Mouse (Mus musculus) cerebellum, postnatal 25 days (tissue): ENCODE measurements around the gene Gjb4.
A peak's percentile ranks its signal among the peaks of the same experiment; 100 is the strongest.

ENCODE experiments used
- DNase-seq, 2 experiments: peaks; one replicate each; pipeline ENCODE4 v3.0.0; 2021; ENCODE audit warnings: mixed read lengths in 2 of 2

Gjb4 gene

DNA sequence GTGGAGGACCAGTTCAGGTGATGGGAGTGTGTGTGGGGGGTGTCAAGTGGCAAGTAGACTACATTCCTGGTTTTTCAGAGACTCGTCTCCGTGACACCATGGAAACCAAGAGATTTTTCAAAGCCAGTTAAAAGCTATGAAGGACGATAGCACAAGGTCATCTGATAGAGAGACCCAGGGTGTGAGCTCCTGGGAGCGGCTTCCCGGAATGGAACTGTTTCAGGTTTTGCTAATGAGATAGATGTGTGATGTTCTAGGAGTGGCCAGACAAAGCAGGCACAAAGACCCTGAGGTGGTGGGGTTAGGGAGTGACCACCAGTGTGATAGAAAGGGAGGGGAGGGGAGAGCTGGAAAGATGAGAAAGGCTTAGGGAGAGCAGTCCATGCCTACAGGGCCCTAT is 8.9 kb downstream of the Gjb4 start:
- DNase-seq = no peak

DNA sequence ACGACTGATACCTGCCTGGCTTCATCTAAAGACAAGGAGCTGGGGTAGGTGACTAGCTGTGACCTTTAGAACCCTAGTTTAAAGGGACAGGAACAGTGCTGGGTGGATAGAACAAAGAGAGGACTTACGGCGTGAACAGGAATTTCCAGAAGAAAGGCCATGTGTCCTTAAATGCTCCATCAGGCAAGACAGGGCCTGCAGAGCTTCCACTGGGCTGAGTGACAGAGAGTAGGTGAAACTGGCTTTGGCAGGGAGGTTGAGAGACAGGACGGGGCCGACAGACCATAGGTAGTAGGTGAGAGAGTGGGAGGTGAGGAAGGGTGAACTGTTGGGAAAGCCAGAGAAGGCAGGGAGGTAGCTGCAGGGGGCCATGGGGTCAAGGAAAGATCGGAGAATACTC is 12.5 kb downstream of the Gjb4 start:
- DNase-seq = no peak

DNA sequence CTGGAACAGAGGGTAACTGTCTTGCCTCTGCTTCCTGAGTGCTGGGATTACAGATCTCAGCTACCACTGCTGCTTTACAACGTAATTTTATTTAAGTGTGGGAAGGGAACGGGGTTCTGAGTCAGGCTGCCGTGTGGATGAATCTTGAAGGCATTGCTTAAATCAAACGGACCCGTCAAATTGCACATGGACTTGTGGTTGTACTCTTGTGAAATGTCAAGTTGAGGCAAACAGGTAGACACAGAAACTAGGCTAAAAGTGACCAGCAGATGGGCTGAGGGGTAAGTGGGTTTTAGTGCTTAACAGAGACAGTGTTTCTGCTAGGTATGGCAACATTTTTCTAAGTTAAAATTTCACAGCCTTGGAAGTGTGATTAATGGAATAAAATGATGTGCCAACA is 16.2 kb downstream of the Gjb4 start:
- no peak for DNase-seq

DNA sequence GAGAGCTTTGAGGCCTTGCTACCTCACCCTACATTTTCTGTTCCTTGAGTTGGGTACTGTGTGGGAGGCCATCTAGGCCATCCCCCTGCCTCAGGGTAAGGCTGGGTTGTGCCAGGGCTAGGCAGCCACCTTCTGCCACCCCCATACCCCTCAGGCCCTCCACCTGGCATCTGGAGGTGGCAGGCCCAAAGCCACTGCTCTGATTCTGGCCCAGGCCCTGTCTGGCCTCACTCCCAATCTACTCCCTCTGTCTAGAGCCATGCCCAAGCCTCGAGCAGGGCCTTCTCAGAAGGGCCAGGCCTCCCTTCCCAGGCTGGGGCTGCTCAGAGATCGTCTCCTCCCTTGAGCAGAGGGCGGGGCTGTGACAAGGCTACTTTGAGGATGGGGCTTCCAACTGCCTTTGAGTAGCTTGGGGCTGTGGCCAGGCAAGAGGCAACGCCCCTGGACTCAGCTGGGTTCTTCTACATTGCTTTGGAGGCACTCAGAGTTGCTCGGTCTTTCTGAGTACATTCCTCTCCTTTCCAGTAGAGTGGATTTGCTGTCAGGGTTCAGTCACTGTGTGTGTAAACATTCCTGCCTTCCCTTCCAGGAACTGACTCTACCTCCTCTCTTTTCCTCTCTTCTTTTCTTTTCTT is 18.9 kb downstream of the Gjb4 start:
- no peak for DNase-seq

DNA sequence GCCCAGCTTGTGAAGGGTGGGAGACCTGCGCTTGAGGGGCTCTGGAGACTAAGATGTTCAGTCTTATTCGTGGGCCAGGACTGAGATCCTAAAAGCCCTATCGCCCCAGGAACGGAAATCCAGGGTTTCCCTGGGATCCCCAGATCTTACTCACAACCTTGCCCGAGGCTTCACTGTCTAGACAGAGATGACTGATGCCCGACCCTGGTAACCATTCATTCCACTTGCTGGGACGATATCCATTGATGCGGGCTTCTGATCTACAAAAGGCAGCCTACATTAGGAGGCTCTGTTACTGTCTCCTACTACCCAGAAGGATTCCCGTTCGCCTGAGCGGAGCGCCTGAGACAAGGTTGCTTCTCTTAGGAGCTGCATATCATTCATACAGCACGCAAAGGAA is 22.7 kb downstream of the Gjb4 start:
- no peak for DNase-seq

DNA sequence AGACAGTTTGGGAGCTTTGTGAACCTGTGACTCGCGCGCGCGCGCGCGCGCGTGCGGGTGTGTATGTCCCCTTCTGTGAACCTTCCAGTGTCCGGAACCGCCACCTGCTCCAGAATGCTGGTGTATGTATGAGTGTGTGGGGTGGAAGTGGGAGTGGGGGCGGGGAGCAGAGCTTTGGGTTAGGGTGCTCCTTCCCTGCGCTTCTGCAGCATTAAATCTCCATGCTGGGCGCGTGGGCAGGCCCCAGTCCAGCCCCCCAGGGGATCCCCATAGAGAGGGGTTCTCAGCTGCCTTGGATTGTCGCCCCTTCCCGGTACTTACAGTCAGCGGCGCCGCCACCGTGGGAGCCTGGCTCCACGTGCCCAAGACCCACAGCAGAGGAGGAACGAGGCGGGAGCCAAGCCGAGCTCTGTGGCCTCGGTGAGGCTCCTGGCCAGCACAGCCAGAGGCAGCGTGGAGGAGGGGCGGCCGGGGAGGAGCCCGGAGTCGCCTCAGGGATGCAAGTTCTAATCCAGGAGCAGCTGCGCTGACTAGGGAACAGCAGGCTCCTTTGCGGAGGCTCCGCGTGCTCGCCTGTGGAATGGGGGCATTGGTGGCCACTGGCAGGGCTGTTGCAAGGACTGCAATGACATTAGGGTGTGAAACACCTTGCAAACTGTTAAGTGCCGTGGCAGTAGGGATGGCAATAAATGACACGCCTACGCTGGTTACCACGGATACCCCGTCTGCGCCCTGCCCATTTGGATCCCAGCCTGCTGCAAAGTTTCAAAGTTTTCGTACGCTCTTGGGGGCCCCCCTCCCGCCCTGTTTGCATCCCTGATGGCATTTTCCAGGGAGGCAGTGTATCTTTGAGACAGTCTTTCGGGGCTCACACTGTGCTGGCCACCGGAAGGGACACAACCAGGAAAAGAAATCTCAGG is 23.4 kb downstream of the Gjb4 start, which contains the start of gene Gjb3:
Gjb3 (minus strand) TSS at position 664 of the 920 bp plus-strand sequence.
- peak in 1 of 2 experiments; percentile 26 for DNase-seq

DNA sequence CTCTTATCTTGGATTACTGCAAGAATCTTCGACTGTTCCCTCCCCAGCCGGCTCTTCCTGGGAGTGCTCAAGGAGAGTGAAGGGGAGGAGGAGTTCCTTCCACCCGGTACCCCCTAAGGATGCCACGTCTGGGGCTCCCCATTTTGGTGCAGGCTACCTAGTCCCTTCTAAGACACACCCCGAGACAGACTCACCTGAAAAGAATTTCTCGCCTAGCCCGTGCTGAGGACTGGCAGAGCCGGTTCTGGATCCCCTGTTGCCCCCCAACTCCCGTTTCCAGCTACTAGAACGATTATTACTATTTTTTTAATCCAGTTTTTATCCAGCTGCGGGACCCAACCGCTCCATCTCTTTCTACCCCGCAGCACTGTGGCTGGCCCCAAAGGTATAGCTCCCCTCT is 24.1 kb downstream of the Gjb4 start:
- no peak for DNase-seq

DNA sequence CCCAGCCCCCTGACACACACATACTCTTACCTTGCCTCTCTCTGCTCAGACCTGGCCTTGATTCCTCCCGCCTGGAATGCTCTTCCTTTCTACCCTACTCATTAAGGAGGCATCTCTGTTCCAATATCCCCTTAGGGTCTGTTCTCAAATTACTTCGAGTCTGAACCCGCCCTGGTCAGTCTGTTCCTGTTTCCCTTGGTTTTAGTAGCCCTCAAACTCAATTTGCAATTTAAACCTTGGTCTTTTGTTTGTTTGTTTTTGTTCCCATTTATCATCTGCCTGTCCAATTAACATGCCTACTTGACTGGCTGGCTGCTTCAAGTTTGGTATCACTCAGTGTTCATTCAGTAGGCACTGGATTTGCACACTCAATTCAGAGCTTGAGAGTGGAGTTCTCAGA is 24.8 kb downstream of the Gjb4 start:
- DNase-seq = no peak

DNA sequence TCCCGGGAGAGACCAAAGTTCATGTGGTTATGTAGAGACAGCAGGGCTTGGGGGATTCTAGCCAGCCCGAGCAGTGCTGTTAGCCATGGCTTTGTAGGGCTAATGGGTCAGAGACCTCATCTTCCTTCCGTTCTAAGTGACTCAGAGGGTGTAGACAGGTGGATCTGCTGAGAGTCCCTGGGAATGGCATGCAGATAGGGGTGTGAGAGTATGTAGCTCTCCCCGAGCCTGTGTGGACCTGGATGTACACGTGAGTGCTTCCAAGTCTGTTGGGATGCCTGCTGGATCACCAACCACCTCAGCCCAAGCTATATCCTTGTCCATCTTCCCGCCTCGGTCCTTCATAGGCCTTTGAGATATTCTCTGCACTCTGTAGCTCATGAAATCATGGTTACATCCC is 25.5 kb downstream of the Gjb4 start:
- DNase-seq = no peak

DNA sequence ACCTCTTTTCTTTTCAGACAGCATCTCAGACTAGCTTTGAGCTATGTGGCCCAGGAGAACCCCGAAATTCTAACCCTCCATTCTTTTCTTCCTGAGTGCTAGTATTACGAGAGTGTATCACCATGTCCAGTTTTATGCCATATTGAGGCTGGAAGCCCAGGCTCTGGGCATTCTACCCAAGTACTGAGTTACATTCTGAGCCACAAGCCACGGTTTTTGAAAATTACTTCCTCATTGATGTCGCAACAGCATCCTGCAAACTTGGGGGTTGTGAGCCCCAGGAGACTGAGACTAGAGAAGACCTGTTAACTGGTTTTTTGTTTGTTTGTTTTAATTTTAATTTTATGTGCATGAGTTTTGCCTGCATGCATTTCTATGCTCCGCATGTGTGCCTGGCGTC is 26.1 kb downstream of the Gjb4 start:
- DNase-seq = no peak

DNA sequence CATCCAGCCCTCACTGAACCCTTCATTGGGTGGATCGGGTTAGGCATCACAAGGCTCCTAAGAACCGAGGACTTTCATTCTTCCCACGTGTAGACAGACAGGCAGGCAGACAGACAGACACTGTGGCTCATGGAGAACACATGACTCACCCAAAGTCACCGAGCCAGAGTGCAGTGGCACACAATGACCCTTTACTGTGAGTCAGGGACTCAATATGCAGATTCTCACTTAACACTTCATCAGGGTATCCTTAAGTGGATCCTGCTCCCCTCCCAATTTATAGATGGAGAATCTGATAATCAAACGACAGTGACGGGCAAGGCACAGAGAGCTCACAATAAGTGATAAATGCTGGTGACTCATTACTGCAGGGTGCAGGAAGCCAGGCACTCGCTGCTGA is 26.6 kb downstream of the Gjb4 start:
- no peak for DNase-seq

DNA sequence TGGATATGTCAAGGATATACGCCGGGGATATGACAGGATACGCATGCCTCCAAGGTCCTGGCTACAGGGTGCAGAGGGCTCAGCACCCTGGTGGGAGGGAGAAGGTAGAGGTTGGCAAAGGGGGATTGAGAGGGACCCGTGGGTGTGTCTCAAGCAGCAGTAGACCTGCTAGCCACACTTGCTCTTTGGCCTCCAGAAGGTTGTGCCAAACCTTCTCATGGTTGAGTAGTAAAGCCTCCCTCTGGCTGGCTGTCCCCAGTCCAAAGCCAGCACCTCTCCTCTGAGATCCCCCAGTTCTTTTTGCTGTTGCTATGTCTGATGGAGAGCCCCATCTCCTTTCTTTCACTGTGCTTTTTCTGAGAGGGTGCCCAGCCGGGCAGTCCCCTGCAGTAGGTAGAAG is 28.6 kb downstream of the Gjb4 start:
- no peak for DNase-seq

DNA sequence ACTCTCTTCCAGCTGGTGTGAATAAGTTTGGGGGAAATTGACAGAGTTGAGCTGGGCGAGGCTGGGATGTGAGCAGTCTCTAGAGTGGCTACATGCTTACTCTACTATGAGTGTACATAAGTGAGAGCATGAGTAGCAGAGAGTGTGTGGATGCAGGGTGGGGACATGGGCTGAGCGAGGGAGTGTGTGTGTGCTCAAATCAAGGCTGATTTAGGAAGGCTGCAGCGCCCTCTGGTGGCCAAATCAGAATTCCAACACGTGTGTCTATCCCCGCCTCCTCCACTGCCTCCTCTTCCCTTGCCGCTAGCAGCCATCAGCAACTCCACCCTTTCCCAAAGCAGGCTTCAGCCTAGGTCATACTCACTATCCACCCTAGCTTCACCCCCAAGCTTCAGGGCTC is 29.1 kb downstream of the Gjb4 start:
- DNase-seq = peak; percentile 81 to 90

DNA sequence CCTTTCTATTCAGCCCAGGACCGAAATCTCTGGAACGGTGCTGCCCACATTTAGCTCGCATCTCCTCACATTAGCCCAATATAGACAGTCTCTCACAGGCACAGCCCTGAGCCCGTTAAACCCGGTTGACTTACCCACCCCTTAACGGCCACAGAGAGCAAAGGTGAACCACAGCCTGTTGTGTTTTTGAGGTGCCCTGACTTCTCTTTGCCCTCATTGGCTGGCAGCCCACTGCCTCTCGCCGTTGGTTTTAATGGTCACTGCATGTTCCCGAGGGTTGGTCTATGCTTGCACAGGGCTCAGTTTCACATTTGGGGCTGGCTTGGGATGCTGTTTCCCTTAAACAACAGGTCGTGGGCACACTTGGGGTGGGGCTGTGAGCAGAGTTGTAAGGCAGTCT is 29.6 kb downstream of the Gjb4 start:
- no peak for DNase-seq

DNA sequence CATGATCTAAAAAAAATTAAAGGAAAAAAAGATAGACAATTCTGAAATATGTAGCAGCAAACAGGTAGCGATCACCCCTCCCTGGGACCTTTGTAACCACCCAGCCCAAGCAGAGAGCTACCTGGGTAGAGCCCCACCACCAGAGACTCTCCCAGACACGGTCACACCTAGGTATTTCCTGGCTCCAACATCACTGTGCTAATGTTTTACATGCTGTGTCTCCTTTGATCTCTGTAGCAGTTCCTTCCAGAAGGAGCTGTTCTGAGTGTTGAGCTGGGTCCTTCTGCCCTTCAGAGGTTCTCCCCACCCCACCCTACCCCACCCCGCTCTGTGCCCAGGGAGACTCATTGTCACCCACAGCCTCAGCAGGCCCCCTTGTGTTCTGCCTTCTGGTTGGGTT is 30.2 kb downstream of the Gjb4 start:
- no peak for DNase-seq

DNA sequence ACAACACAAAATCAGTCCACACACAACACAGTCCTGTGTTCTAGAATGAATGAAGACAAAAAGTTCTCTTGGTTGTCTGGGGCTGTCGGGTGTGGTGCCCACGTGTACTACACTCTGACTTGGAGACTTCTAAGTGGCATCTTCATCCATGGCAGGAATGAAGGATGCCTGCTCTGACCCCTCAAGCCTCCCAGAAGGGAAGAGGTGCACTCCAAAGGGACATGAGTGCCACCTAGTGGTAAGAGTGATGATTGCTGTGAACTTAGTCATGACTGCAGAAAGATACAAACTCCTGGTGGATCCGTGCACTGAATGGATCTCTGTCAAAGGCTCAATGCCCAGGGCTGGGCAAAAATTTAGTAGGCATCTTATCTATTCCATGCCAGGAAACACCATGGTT is 34.3 kb downstream of the Gjb4 start:
- DNase-seq = peak; percentile 59 to 83

DNA sequence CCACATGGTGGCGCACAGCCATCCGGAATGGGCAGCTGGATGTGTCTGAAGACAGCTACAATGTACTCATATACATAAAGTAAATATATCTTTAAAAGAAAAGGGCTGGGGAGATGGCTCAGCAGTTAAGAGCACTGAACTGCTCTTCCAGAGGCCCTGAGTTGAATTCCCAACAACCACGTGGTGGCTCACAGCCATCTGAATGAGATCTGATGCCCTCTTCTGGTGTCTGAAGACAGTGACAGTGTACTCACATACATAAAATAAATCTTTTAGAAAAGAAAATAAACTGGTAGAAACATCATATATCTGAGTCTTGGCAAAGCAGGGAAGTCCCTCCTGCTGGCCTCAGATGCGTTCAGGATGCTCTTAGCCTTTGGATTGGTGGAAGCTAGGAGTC is 36.7 kb downstream of the Gjb4 start:
- no peak for DNase-seq

DNA sequence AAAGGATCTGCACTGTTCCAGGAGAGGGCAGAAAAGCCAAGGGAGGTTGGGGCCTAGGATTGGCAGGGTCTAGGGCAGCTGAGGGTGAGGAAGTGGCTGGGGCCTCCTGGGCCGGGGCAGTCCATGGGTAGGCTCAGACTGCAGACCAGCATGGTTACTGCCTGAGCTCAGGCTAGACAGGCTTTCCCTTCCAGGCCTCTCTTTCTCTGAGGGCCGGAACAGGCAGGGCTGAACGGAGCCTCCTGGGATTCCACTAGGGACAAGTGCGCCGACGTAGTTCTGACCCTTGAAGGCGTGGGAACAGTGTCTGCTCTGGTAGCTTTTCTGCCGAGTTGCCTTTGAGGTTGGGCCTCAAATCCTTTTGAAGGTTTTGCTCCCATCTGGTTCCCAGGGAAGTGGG is 38.1 kb downstream of the Gjb4 start:
- no peak for DNase-seq

DNA sequence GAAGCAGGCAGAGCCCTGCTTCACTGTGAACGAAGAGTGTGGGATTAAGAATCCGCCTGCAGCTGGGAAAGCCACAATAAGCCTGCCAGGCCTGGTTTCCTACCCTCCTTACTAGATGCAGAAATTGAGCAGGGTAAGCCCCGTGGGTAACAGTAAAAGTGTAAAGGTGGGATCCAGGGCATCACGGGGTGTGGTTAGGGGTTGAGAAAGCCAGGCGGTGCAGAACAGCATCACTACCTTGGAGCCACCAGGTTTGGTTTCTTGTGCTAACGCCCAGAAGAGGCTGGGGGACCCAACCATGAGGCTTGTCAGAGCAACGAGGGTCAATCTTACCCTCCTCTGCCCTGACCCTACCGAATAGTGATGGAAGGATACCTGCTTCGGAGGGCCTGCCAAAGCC is 39.3 kb downstream of the Gjb4 start:
- no peak for DNase-seq

DNA sequence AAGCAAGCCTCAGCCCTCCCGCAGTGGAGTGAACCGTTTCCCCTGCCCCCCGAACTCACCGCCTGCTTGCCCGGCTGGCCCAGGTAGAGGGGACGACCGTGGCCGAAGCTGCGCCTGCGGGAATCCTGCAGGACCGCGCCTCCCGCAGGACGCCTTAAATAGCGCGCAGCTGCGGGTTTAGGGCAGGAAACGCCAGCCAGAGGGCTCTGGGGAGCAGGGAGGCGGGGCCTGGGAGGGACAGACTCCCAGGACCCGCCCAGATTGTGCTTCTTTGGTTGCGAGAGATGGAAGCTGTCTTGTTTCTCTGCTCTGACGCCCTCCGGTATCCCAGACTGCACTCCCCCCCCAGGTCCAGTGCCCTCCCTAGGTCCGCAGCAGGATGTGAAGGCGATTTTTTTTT is 40.0 kb downstream of the Gjb4 start, which contains the start of gene Gja4:
Gja4 (minus strand) TSS at position 179 of the 400 bp plus-strand sequence.
- peak; percentile 64 to 79 for DNase-seq

DNA sequence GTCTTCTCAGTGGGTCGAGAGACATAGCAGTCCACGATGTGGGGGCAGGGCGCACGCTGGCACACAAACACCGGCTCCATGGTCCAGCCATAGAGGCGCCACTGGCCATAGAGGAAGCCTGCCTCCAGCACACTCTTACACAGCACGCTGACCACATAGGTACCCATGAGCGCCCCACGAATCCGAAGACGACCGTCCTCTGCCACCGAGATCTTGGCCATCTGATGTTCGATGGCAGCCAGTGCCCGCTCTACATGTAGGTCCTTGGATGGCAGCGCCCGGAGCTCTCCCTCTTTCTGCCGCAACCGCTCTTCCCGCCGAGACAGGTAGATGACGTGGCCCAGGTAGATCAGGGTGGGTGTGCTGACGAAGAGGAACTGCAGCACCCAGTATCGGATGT is 41.5 kb downstream of the Gjb4 start:
- DNase-seq = no peak

DNA sequence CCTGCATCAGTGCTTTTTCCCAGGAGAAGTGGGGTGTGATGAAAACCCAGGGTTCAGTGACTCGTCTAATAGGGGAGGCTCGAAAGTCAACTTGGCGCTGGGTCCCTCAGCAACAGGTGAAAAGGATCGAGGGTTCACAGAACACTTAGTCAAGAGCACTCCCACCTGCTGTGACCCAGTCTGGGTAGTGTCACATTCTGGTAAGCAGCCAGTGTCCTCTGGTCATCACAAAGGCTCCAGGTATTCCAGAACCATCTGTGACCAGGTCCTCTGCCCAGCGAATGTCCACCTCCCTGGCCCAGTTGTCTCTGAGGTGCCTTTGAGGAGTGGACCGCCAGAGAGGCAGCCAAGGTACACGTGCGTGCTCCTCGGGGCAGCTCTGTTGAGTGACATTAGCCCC is 42.3 kb downstream of the Gjb4 start:
- DNase-seq = peak; percentile 27 to 52

DNA sequence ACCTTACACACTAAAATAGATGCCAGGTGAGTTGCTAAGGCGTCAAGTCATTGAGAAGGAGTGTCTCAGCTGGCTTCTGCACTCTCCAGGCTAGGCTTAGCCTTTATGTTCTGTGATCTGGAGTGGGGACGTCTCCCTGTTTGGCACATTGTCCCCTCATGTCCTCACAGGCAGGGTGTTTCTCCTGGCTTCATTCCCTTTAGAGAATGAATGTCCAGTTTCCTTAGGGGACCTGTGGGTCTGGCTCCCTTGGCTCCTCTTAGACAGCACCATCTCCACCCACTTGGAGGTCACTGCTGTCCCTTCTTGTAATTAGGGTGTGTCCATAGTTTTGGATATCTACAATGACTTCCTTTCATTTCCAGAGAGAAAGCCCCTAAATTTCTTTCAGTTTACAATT is 47.0 kb downstream of the Gjb4 start:
- no peak for DNase-seq

DNA sequence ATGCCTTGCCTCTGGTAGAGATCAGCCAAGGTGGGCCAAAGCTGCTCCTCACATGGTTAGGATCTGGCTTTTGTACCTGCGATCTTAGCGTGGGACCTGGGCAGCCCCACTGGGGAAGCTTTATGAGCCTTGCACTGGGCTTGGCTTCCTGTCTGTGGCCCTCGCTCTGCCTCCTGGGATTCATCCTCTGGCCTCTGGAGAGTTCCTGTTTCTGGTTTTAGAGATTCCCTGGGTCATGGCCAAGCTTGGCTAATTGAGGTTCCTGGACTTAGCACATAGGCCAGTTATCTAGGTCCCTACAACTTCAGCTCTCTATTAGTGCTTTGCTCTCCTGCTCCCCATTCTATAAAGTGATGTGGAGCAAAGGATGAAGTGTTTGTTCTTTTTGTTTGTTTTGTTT is 50.1 kb downstream of the Gjb4 start:
- no peak for DNase-seq
